Mouse (Mus musculus) embryo, embryonic 10 days (tissue): ENCODE measurements around the gene Igf1r.
A peak's percentile ranks its signal among the peaks of the same experiment; 100 is the strongest.

ENCODE experiments used
- DNase-seq: peaks from one replicate; pipeline ENCODE4 v3.0.0-alpha.2; 2015; ENCODE audit warnings: low spot score

The Igf1r gene

DNA sequence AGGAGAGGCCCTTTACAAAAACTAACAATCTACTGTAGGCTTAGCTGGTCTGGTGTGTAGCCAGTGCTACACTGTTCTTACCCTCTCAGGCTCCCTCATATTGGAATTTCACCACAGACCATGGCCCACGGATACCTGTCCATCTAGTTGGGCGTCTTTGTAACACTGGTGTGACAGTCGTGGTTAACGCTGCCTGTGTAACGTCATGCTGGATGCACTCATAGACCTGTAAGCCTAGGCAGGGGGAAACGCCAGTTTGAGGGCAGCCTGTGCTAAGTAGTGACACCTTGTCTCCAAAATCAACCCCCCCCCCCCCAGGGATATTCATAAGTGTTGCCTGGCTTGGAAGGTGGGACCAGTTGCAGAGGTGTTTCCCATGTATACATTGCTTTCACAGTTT, 4.7 kb downstream of the Igf1r start:
- no peak for DNase-seq

DNA sequence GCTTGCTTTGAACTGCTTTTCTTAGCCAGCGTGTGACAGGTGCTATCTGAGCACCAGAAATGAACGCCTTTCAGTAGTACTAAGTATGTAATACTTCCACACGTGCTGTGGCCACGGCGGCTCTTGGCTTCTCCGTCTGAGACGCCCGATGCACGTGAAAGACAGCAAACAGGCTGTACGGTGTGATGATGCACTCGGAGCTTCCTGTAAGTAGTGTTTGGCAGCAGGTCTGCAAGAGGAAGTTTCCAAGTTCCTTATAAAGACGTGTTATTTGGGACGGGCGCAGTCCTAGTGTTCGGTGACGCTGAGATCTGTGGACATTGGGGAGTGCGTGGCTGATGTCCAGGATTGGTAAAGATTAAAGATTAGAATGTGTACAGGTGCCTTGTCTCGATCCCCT, 5.4 kb downstream of the Igf1r start:
- DNase-seq: no peak

DNA sequence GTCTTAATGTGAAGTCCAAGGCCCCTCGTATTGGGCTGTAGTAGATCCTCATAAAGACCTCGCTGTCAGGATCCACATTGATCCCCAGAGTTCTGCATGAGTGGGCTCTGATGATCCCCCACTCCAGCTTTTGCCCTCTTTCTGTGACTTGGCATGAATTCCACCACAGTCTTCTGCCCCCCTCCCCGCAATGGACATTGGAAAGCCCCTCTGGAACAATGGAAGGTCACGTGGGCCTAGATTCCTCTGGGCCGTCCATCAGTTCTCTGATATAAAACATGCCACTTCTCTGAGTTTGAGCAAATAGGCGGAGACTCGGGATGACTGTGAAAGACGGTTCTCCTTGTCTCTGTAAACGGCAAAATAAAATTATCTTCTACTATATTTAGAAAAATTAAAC, 8.1 kb downstream of the Igf1r start:
- DNase-seq: no peak

DNA sequence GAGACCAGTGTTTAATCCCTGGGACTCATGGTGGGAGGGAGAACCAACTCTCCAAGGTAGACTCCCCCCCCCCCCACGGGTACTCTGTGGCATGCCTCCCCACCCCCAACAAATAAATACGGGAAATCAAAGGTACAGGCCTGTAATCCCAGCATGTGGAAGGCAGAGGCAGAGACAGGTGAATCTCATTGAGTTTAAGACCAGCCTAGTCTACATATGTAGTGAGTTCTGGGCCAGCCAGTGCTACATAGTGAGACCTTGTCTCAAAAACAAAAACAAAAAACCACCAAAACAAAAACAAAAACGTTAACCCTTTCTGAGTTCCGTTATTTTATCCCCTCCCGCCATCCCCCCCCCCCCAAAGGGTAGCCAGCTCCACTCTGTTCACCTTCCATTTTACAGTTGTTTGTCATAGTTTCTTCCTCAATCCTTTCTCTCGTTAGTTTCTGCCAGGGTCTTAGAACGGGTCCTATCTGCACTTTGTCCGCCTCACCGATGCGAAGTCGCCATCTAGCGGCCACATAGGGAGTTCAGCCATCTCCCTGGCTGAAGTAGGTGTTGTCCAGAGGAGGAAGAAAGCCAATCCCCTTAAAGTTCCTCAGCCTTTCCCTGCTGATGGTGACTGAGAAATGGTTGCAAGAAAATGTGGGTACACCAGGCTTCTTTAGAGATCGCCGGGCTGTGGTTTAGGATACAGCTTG, 9.1 kb downstream of the Igf1r start:
- peak; percentile 91 for DNase-seq

DNA sequence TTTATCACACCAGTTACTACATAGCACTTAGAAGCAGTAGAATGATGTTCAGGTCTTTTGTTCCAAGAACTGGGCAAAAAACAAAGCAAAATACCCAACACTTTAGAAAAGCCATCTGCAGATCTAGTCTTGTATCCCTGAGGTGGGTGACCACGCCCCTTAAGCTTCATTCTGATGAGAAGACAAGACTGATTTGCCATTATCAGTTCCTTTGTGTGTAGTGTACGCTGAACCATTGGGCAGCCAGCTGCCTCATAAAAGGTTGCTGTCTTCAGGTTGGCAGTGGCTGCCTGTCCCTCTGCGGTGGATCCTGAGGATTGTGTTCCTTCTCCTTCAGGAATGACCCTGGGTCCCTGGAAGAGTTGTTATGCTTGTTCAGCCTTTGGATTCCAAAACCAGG, 11.1 kb downstream of the Igf1r start:
- DNase-seq: no peak

DNA sequence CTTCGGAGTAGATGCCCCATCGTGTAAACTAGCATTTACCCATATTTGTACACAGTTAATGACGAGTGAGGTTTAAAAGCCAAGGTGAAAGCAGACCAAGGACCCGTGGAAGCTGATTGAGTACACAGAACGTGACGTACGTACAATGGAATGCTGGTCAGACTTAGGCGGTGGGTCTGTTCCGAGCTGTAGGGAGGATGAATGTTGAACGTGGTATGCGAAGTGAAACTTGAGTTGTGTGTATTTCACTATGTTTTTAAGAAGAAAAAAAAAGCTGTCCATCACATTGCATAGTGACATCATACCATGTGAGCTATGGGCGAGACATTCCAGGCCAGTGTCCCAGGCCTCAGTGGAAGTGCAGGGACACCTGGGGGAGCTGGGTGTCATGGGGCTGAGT, 15.8 kb downstream of the Igf1r start:
- no peak for DNase-seq

DNA sequence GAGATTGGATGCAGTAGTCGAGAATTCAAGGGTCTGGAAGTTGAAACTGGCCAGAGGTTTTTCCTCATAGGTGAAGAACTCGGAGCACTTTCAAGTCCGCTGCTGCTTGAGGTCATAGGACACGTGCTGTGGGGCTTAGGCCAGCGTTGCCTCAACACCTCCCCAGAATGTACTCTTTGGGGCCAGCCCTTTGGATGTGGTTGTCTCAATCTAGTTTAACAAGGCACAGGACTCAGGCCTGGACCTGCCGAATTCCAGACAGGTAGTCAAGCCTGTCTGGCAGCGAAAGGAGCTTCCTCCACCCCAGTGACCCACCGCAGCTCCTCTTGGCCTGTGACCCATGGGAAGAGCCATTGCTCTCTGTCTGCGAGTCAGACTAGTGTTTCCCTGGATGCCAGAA, 16.4 kb downstream of the Igf1r start:
- no peak for DNase-seq

DNA sequence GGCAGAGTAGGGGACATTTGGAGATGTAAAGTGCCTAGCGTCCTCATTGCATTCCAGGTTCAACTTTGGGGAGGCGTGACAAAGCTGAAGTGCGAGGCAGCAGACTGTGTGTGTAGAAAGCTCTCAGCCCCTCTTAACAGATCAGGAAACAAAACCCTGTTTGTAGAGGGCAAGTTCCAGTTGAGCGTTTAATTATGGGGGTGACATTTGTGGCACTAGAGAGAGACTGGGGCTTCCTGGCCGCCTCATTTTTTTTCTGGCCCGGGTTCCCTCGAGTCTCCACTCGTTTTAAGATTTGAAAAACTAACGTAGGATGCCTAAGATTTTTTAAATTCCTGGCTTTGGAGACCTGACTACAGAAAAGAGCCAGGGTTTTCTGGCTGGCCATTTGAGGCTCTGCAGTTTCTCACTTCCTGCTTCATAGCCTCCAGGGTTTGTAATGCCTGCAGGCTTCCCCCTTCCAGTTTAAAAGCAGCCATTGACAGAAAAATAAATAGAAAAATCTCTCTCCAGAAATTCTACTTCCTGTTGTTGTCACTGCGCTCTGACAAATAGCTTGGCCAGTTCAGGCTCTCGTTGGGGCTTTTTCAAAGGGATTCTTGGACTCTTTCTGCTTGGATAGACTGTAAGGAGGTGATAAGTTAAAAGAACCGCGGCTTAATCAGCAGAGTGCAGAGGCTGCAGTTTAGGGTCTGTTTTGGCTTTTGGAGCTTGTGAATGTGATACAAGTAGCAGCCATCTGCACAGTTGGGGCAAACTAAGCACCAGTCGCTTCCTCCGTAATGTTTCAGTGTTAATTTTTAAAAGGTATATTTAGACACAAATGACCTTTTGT, 20.8 kb downstream of the Igf1r start:
- DNase-seq: peak; percentile 53

DNA sequence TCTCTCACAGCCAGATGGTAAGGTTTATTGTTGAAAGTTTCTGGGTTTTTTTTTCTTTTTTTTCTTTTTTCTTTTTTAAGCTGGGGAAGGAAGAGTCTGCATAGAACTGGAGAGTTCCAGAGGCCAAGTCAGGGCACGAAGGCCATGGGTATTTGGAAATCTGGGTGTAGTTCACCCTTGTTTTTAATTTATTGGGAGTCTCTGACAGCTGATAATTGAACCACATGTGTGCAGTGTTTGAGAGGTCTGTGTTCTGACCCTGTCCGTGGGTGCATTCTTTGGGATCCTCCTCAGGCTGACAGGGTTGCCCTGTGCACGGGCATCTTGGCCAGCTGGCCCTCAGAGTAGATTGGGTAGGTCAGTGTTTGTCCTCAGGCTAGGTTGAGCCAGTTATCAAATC, 29.3 kb downstream of the Igf1r start:
- DNase-seq: no peak

DNA sequence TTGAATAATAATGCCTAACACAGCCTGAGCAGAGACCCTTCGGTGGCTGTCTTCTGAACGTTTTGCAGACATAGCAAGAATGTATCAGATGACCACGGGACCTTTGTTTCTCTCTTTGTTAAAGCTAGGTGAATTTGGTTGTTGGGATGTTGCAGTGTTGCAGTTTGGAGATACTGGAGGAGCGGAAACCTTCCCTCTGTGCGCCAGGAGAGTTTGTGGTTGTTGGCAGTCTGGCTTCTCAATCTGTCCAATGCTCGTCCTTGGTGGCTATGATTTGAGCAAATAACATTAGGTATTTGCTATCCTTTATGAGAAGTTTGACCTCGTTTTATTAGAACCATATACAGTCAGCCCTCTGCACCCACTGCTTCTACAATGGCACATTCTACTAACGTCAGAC, 30.2 kb downstream of the Igf1r start:
- no peak for DNase-seq

DNA sequence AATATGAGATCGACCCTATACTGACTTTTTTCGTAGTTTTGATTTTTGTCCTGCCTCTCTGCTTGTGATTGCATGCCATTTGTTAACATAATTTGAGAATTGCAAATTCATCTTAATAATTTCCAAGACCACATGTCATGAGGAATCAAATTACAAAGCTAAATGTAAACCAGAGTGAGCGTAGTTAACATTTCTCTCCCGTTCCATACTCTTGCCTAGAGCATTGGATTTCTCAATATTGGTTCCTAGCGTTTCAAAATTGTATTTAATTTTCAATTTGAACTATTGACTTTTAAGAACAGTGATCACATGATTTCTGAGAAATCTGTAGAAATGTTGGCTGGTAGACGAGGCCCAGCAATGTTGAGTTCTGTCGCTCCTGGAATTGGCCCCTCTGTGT, 30.8 kb downstream of the Igf1r start:
- DNase-seq: no peak

DNA sequence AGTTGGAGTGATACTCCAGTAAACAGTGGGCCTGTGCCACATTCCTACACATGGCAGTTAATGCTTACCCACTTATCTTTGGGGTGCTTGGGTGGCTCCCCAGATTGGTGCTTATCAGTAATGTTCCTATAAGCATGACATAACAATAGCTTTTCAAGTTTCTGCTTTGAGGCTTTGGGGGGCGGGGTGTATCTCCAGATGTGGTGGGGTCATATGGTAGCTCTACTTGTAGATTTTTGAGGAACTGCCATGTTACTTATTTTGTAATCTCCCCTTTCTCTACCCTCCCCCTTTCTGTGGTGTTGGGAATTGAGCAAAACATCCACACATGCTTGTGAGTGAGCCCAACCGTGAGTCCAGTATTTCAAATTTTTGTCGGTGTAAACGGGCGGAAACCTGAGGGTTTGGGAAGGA, 32.4 kb downstream of the Igf1r start:
- DNase-seq: no peak

DNA sequence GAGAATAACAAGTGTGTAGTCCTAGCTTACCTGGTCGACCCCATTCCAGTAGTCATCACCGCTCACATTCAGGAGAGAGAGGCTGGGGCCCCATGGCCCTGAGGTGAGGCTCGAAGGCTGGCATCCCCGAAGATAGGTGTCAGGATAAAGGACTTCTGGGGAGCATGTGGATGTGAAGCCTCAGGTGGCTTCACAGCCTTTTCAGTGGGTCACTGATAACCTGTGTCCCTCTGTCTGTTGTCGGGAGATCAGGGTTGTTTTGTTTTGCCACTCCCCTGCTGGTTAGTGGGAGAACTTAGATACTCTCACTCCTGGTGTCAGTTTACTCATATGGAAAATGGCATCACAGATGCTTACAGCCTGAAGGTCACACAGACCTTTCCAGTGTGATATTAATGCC, 32.9 kb downstream of the Igf1r start:
- DNase-seq: no peak

DNA sequence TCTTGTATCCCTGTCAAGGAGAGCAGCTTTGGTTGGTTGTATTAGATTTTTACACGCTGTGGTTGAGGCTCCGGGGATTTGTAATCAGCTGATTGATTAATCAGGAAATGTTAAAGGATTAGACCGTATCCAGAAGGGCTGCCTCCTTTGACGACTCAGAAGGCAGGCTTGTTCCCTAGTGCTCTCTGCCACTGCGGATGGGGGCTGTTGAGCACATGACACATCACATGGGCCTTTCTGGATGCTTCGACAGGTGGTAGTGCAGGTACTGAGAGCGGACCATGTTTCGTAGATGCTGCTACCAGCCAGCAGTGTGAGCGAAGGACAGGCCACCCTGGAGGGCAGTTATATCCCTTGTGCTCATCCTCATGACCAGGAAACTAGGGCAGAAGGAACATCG, 33.6 kb downstream of the Igf1r start:
- no peak for DNase-seq

DNA sequence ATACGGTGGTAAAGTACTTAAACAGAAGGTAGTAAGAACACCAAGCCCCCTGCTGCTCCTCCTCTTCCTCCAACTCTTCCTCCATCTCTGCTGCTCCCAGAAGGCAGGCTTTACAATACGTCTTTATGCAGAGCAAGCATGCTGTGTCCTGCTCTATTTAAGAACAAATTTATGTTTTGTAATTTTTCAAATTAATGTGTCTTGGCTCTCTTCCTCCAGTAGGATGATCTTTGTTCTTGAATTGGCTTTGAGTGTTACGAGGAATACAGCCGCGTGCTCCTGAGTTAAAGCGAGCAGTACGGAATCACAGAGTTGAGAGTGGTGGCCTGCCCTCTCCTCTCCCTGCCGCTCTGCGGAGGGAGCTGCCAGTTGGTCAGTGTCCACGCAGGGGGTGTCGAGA, 34.2 kb downstream of the Igf1r start:
- no peak for DNase-seq

DNA sequence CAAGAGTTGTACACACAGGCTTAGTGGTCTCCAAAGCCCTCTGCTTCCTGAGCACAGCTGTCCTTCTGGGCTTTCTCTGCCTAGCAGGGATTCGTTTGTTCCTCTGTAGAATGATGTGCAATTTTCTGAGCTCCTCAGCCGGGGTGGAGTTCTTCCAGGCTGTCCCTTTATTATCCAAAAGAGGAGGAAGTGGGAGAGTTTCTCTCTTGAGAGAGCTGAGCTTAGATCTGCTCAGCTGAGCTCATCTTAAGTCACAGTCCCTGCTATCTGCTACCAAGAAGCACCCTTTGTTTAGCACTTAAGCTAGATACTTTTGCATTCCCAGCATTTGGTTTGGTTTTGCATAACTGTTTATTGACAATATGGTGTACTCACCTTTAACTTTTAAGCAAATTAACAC, 36.7 kb downstream of the Igf1r start:
- DNase-seq: no peak

DNA sequence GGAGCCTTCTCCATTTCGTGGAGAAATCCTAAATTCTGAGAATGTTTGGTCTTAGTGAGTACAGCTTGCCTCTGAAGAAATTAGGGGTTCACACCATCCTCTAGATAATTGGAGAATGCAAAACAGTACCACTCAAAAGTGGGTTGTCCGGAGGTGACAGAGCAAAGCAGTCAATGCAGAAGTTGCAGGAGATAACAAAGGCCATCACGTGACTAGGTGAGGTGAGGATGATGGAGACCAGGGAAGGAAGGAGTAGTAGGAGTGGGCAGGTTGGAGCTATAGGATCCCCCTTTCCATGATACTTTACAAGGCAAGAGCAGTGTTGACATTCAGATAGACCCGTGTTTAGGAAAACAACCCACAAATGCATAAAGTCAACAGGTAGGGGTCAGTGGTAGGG, 41.0 kb downstream of the Igf1r start:
- no peak for DNase-seq

DNA sequence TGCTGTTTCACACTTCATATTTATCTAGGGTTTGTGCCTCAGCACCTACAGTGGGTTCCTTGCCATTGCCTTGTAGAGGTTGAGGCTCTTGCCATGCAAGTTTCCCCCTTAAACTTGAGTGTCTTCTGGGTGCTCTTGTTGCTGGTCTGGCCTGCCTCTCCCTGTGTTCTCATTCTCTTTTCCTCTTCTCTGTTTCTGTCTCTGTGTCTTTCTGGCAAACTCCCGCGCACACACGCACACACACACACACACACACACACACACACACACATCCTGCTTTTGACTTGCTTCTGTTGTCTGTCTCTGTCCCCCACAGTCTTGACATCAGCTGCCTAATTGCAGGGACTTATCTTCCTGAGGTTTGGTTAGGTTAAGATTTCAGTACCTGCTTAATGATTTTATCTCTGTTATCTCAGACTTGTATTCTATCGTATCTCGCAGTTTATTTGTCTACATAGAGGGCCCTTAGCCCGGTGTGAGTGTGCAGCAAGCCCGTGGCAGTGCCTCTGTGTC, 41.8 kb downstream of the Igf1r start:
- DNase-seq: no peak

DNA sequence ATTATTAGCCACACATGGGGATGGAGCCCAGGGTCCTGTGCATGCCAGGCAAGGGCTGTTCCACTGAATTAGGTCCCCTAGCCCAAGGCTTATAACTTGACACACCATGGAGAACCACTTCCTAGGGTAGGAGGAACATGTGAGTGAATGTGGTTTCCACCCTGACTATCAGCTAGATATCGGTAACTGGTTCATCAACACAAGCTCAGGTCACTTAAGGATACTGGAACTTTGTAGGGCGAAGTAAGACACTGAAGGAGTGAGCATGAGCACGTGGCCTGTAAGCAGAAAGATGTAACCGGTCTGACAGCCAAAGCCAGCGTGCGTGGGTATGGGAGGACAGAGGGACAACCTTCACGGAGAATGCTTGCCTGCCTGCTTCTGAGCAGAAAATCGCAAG, 42.6 kb downstream of the Igf1r start:
- DNase-seq: no peak

DNA sequence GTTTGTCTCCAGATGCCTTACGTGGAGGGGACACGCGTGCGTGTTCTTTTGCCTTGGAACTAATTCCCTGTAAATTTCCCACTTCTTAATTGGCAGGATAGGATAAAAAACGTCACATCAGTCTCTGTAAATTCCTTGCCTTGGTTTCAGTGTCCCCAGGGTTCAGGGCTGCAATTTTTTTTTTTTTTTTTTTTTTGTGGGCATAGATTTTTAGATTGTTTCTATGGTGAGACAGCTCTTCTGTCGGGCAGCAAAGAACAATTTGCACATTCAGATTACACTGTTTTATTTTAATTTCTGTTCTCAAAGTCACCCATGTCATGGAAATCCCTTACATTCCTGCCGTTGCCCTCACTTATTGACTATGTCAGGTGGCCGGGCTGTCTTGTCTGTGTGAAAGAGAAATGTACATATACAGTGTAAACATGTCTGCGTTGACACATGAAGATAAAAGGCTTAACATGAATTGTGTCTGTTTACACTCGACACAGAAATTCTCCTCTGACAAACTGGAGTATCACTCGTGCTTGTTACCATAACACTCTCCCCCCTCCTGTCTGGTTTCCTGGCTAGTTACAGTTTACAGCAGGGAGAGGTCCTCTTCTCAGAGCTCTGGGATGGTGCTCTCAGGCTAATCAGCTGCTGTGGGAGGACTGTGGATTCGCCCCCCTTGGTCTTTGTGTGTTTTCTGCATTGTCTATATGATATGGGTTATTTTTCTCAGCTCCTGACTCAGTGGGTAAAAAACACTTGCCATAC, 43.8 kb downstream of the Igf1r start:
- no peak for DNase-seq

DNA sequence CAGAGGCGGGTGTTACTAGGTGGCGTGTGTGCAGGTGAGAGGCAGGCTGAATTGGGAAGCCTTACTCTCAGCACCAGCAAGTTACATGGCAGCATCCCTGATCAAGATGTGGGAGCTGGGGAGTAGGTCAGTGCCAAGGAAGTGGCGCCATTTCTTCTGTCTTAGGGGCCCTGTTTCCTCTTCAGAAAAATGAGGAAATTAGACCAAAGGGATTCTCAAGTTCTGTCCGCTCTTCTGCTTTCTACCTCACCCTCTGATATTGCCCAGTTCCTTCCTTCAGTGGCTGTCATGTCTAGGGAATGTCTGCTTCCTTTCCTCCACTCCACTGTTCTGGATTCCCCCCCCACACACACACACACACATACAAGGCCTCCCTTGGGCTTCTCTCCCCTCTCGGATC, 48.6 kb downstream of the Igf1r start:
- DNase-seq: no peak

DNA sequence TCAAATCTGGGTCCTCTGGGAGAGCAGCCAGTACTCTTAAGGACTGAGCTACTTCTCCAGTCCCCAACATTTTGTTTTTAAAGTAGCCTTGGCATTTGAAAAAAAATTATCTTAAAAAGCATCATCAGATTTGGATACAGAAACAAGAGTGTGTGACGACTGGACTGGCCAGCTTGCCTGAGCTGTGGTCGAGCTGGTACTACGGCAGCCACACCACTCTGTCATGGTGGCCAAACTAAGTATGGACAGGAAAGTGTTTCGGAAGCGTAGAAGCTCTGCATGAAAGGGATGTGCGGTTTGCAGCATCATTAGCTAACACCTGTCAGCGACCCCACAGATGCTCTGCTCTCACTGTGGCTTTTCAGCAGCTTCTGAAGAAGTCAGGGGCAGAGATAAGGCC, 53.4 kb downstream of the Igf1r start:
- no peak for DNase-seq

DNA sequence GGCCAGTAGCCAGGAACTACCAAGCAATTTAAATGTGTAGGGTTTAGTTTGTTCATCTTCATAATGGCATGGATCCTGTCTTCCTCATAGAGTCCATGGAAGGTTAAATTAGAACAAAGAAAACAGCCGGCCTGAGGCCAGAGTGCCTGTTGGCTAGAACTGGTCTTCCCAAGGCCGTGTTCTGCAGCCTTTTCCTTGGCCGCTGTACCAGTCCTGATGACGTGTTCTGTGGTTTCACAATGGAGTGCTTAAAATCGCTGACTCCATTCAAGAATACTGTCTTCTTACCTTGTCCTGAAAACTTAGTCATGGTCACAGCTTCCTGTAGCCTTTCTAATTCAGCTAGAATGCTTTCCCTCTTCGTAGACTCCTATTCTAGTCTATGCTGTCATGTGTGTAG, 53.9 kb downstream of the Igf1r start:
- no peak for DNase-seq
